Mouse (Mus musculus) kidney, postnatal 0 days (tissue): ENCODE measurements at regions not wholly inside any gene's neighbourhood (a gene's known extent, or its start where the extent isn't known, plus 50 kb on each side); places are given as distances from the start of the nearest gene placed in this dataset.

Experiments used
- ATAC-seq: fragments of 200-750 bp; cut with Nextera tagmentation; replicated peaks from 2 replicates; pipeline ENCODE4 v1.8.0; 2017; ENCODE audit warnings: low read depth, moderate number of reproducible peaks, moderate TSS enrichment, moderate library complexity; ENCODE audit not compliant: low FRiP score
- DNase-seq: peaks from one replicate; pipeline ENCODE4 v3.0.0-alpha.2; 2016; ENCODE audit warnings: low spot score
- H3K27ac ChIP-seq: fragments of 300-500 bp; sonication (generic); 2 replicates; pipeline ENCODE4 v1.5.1; 2014; ENCODE audit warnings: mild to moderate bottlenecking
- H3K27me3 ChIP-seq: fragments of 300-500 bp; sonication (generic); 2 replicates; pipeline ENCODE4 v1.6.1; 2014; ENCODE audit warnings: low read length, mixed read lengths; ENCODE audit not compliant: insufficient read depth
- H3K36me3 ChIP-seq: fragments of 300-500 bp; sonication (generic); 2 replicates; pipeline ENCODE4 v1.6.1; 2014; ENCODE audit warnings: low read length, mixed read lengths; ENCODE audit not compliant: insufficient read depth
- H3K4me1 ChIP-seq: fragments of 300-500 bp; sonication (generic); replicated peaks from 2 replicates; pipeline ENCODE4 v1.6.1; 2014; ENCODE audit warnings: antibody characterized with exemption, low read length, mixed read lengths; ENCODE audit not compliant: insufficient read depth
- H3K4me2 ChIP-seq: fragments of 300-500 bp; sonication (generic); 2 replicates; pipeline ENCODE4 v1.6.1; 2014; ENCODE audit warnings: mild to moderate bottlenecking, low read length, moderate library complexity, mixed read lengths
- H3K4me3 ChIP-seq: fragments of 300-500 bp; sonication (generic); replicated peaks from 2 replicates; pipeline ENCODE4 v1.5.1; 2014; ENCODE audit warnings: low read depth, low read length
- H3K9ac ChIP-seq: fragments of 300-500 bp; sonication (generic); 2 replicates; pipeline ENCODE4 v1.6.1; 2014; ENCODE audit warnings: low read depth, low read length
- H3K9me3 ChIP-seq: fragments of 300-500 bp; sonication (generic); replicated peaks from 2 replicates; pipeline ENCODE4 v1.6.1; 2016; ENCODE audit warnings: low read length, inconsistent platforms, mixed read lengths
- CTCF ChIP-seq: IDR thresholded peaks from 2 replicates; pipeline ENCODE4 v1.5.1; 2016; ENCODE audit warnings: antibody characterized with exemption, low read depth, mild to moderate bottlenecking, moderate library complexity
- WGBS: fragments of 180-500 bp; shearing (Covaris S2); extraction: QIAGEN DNeasy Blood & Tissue Kit; methylation state at CpG from one replicate; pipeline ENCODE4 v1.1.7; 2014; 5-methylcytosine and 5-hydroxymethylcytosine counted together

DNA sequence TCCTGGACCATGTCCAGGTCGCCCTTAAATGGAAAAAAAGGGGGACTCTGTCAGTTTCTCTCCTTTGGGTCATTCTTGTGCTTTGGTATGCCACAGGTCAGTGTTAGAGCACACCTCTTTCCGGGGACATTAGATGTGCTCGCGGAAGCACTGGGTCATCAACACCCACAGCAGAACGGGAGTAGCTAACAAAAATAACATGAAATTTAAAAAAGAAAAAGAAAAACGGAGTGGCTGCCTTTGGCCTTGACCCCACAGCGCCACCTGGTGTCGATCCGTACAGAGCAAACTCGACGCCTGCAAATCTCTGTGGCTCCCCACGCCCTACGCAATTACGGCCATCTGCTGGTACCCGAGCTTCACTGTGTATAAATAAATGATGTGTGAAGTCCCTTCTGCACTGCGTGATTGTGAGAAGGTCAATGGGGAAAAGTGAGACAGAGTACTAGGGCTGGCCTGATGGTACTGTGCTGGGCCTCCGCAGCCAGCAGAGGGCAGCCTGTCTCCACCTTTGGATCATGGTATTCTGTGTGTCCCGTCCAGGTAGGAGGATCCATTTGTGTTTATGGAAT is 99.0 kb upstream of the Slc7a12 start:
- Histone ChIP-seq H3K9ac (no peak overlapping the region), H3K9me3 (no peaks in the 10 kb centered on the region), H3K4me3 (no peak overlapping the region), H3K4me1 (no peaks in the 10 kb centered on the region), H3K27me3 (no peaks in the 10 kb centered on the region), H3K27ac (no peak overlapping the region), H3K36me3 (no peaks in the 10 kb centered on the region), H3K4me2 (peak overlapping the region; percentile 39)
- WGBS, result 10% methylated on average over 18 of the region's 18 CpGs
- ATAC-seq (peak; percentile 97), DNase-seq (peak; percentile 64)
- TF ChIP-seq CTCF, result peak; percentile 94

DNA sequence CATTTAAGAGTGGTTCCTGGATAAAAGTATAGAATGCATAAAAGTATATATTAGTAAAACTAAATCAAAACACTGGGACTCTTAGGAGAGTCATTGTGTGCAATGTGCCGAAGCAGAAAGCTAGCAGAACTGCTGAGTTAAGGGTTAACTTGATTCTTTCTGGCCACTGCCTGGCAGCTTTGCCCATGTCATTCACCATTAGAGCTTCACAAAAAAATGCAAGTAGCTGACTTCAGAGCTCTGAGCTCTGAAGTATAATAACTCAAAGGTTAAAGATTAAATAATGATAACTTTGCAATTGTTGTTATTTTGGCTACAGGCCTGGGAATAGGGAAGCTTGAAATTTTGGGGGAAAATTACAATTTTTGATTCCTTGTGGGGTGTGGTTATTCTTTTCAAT is 89.8 kb upstream of the Slc7a12 start:
- H3K4me1 ChIP-seq, result no peaks in the 10 kb centered on the region
- ATAC-seq (no peak), DNase-seq (no peak)
- peak overlapping the region; percentile 6; the same call in 1 of the 2 replicates for H3K27ac ChIP-seq
- 48% methylated on average over 1 of the region's 1 CpGs for WGBS
- H3K9me3 ChIP-seq, result no peaks in the 10 kb centered on the region
- no peak overlapping the region for H3K4me2 ChIP-seq
- no peak for TF ChIP-seq CTCF
- H3K9ac ChIP-seq, result no peak overlapping the region
- H3K4me3 ChIP-seq, result no peak overlapping the region
- H3K36me3 ChIP-seq, result no peaks in the 10 kb centered on the region
- no peaks in the 10 kb centered on the region for H3K27me3 ChIP-seq

DNA sequence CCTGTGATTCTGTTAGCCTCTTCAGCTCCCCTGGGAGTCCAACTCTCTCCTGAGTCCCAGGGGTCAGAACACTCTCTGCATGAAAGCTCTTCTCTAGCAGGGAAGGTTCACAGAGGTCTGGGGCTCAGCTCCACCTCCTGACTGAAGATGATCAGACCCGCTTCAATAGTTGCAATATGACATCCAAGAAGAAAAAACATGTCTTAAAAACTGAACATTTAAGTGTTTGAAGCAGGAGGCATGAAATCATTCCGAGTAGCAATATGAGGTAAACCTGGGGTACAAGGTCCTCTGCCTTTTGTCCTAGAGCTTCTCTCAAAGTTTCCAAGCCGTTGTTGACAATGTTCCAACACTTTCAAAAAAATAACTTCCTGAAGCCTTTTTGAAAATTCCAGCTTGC is 81.8 kb upstream of the Slc7a12 start:
- no peaks in the 10 kb centered on the region for H3K36me3 ChIP-seq
- H3K9ac ChIP-seq, result no peak overlapping the region
- DNase-seq (no peak), ATAC-seq (no peak)
- WGBS, result 85% methylated on average over 3 of the region's 3 CpGs
- no peaks in the 10 kb centered on the region for H3K27me3 ChIP-seq
- H3K4me2 ChIP-seq, result no peak overlapping the region
- no peaks in the 10 kb centered on the region for H3K4me1 ChIP-seq
- TF ChIP-seq CTCF, result no peak
- H3K4me3 ChIP-seq, result no peak overlapping the region
- H3K27ac ChIP-seq, result no peak overlapping the region
- no peaks in the 10 kb centered on the region for H3K9me3 ChIP-seq

DNA sequence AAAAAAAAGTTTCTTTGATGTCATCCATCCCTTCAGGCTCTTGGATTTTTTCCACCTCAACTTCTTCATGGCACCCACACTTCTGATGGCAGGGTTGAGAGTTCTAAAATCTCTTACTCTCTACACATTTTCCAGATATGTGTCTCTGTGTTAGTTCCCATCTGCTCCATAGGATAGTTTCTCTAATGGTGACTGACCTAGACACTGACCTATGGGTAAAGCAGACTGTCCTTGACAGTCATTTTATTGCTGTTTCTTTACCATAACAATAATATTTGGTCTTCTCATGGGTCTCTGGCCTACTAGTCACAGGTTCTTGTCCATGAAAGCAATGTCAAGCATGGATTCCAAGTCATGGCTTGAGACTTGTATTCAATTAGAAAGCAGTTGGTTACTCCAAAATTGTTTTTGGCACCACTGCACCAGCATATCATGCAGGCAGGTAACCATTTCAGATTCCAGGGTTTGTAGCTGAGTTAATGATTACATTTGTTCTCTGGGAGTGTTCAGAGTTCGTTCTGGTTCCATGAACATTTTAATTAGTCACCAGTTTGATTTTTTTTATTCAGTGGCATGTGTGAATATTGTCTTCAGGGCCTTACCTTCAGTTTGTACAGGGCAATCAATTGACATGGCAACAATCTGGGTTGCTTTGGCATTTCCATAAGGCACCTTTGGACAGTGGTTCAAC is 71.9 kb upstream of the Slc7a12 start:
- H3K9me3 ChIP-seq, result no peaks in the 10 kb centered on the region; the same call in 1 of the 2 replicates
- ATAC-seq, result peak; percentile 92
- no peak overlapping the region for H3K4me3 ChIP-seq
- H3K4me2 ChIP-seq, result no peak overlapping the region
- DNase-seq, result peak; percentile 43
- H3K4me1 ChIP-seq, result no peaks in the 10 kb centered on the region
- H3K9ac ChIP-seq, result no peak overlapping the region
- no peaks in the 10 kb centered on the region for H3K36me3 ChIP-seq
- no peaks in the 10 kb centered on the region for H3K27me3 ChIP-seq
- peak overlapping the region; percentile 47 for H3K27ac ChIP-seq
- 41% methylated on average over 1 of the region's 1 CpGs for WGBS
- no peak for TF ChIP-seq CTCF
